Mouse (Mus musculus) embryonic facial prominence, embryonic 13.5 days (tissue): ENCODE results near the gene Gpr1. TPM values are rescaled to one million over a fixed set of nuclear protein-coding genes. Genes with fewer than 3 reads are reported as not detected.

Experiments used
- ATAC-seq: fragments of 200-750 bp; cut with Nextera tagmentation; 2 replicates; pipeline ENCODE4 v1.8.0; 2017; ENCODE audit warnings: low read depth; ENCODE audit not compliant: insufficient number of reproducible peaks, insufficient read depth, low FRiP score, low TSS enrichment
- H3K27ac ChIP-seq: fragments of 300-500 bp; sonication (generic); 2 replicates; pipeline ENCODE4 v1.5.1; 2015; ENCODE audit warnings: moderate library complexity, mild to moderate bottlenecking, inconsistent platforms
- H3K27me3 ChIP-seq: fragments of 300-500 bp; sonication (generic); 2 replicates; pipeline ENCODE4 v1.6.1; 2015; ENCODE audit warnings: mild to moderate bottlenecking, inconsistent platforms
- H3K36me3 ChIP-seq: fragments of 300-500 bp; sonication (generic); 2 replicates; pipeline ENCODE4 v1.6.1; 2015; ENCODE audit warnings: mild to moderate bottlenecking, inconsistent platforms
- H3K4me1 ChIP-seq: fragments of 300-500 bp; sonication (generic); 2 replicates; pipeline ENCODE4 v1.6.1; 2015; ENCODE audit warnings: inconsistent platforms
- H3K4me2 ChIP-seq: fragments of 300-500 bp; sonication (generic); 2 replicates; pipeline ENCODE4 v1.6.1; 2015; ENCODE audit warnings: moderate library complexity, mild to moderate bottlenecking, inconsistent platforms
- H3K4me3 ChIP-seq: fragments of 300-500 bp; sonication (generic); 2 replicates; pipeline ENCODE4 v1.5.1; 2015; ENCODE audit warnings: mild to moderate bottlenecking, inconsistent platforms
- H3K9ac ChIP-seq: fragments of 300-500 bp; sonication (generic); 2 replicates; pipeline ENCODE4 v1.6.1; 2015; ENCODE audit warnings: mild to moderate bottlenecking, inconsistent platforms
- H3K9me3 ChIP-seq: fragments of 300-500 bp; sonication (generic); 2 replicates; pipeline ENCODE4 v1.6.1; 2016; ENCODE audit warnings: inconsistent platforms
- WGBS: fragments of 180-500 bp; shearing (Covaris S2); methylation state at CpG from one replicate; pipeline ENCODE4 v1.1.7; 2015; ENCODE audit warnings: mixed read lengths; 5-methylcytosine and 5-hydroxymethylcytosine counted together
- polyA plus RNA-seq: library from polyadenylated mRNA; unstranded; fragments of >200 nt; fragmentation: Nextera tagmentation; extraction: Ambion mirVana; gene quantifications from 2 replicates; pipeline ENCODE4 v1.2.1, GENCODE M21; 2015

Gene Gpr1
- polyA plus RNA-seq, result 0.14 TPM in 1 of 2 replicates, not detected in the other

GRCm38 (mm10) chr1:63214271-63214558 is at the start of gene Gpr1:
Gene Gpr1 (minus strand): TSS chr1:63214543.
- H3K27ac ChIP-seq, result no peak within 1 kb of the TSS
- ATAC-seq, result no peak
- H3K4me1 ChIP-seq, result peaks cover 15% of the 10 kb centered on the region
- peak within 1 kb of the TSS; percentile 52 for H3K4me2 ChIP-seq
- peaks cover 10% of the 10 kb centered on the region; the same call in 1 of the 2 replicates for H3K27me3 ChIP-seq
- H3K9me3 ChIP-seq, result no peaks in the 10 kb centered on the region
- H3K9ac ChIP-seq, result 0 out of 2 replicates have a peak within 1 kb of the TSS, but pooled peaks have one; percentile 16
- no peaks in the 10 kb centered on the region for H3K36me3 ChIP-seq
- peak within 1 kb of the TSS; percentile 10; the same call in 1 of the 2 replicates for H3K4me3 ChIP-seq
- 20% methylated on average over 3 of the region's 3 CpGs for WGBS

- Histone ChIP-seq H3K4me1 (no peaks in the 10 kb centered on the region), H3K9me3 (no peaks in the 10 kb centered on the region), H3K27me3 (peaks cover 87% of the 10 kb centered on the region), H3K4me3 (no peak overlapping the region), H3K9ac (no peak overlapping the region), H3K4me2 (no peak overlapping the region), H3K27ac (no peak overlapping the region), H3K36me3 (no peaks in the 10 kb centered on the region)
- ATAC-seq, result no peak
- 43% methylated on average over 11 of the region's 11 CpGs for WGBS
Observed at GRCm38 (mm10) chr1:63263671-63264070, 49.3 kb upstream of the Gpr1 start.

GRCm38 (mm10) chr1:63261041-63261590 is 46.8 kb upstream of the Gpr1 start:
- peaks cover 92% of the 10 kb centered on the region for H3K27me3 ChIP-seq
- H3K27ac ChIP-seq, result no peak overlapping the region
- H3K36me3 ChIP-seq, result no peaks in the 10 kb centered on the region
- H3K4me1 ChIP-seq, result no peaks in the 10 kb centered on the region
- H3K4me2 ChIP-seq, result no peak overlapping the region
- no peaks in the 10 kb centered on the region for H3K9me3 ChIP-seq
- whole genome bisulfite sequencing, result 47% methylated on average over 17 of the region's 17 CpGs
- no peak overlapping the region for H3K4me3 ChIP-seq
- no peak for ATAC-seq
- no peak overlapping the region for H3K9ac ChIP-seq

- H3K36me3 ChIP-seq, result no peaks in the 10 kb centered on the region
- no peak overlapping the region for H3K4me3 ChIP-seq
- H3K9me3 ChIP-seq, result no peaks in the 10 kb centered on the region
- H3K4me1 ChIP-seq, result no peaks in the 10 kb centered on the region
- H3K27ac ChIP-seq, result no peak overlapping the region
- ATAC-seq, result no peak
- no peak overlapping the region for H3K4me2 ChIP-seq
- WGBS, result 46% methylated on average over 5 of the region's 5 CpGs
- peaks cover 92% of the 10 kb centered on the region for H3K27me3 ChIP-seq
- no peak overlapping the region for H3K9ac ChIP-seq
Observed at GRCm38 (mm10) chr1:63260742-63261033, 46.3 kb upstream of the Gpr1 start.

- no peak overlapping the region for H3K27ac ChIP-seq
- H3K27me3 ChIP-seq, result peaks cover 92% of the 10 kb centered on the region
- H3K9ac ChIP-seq, result no peak overlapping the region
- no peak for ATAC-seq
- 43% methylated on average over 17 of the region's 17 CpGs for WGBS
- H3K4me1 ChIP-seq, result peaks cover 3% of the 10 kb centered on the region; the same call in 1 of the 2 replicates
- H3K36me3 ChIP-seq, result no peaks in the 10 kb centered on the region
- no peaks in the 10 kb centered on the region for H3K9me3 ChIP-seq
- no peak overlapping the region for H3K4me2 ChIP-seq
- H3K4me3 ChIP-seq, result no peak overlapping the region
Observed at GRCm38 (mm10) chr1:63259916-63260741, 45.8 kb upstream of the Gpr1 start.

- Histone ChIP-seq H3K9ac (no peak overlapping the region), H3K27me3 (peaks cover 92% of the 10 kb centered on the region), H3K4me2 (no peak overlapping the region), H3K27ac (no peak overlapping the region), H3K36me3 (no peaks in the 10 kb centered on the region), H3K4me1 (peaks cover 5% of the 10 kb centered on the region; the same call in 1 of the 2 replicates), H3K4me3 (no peak overlapping the region), H3K9me3 (no peaks in the 10 kb centered on the region)
- 42% methylated on average over 11 of the region's 11 CpGs for WGBS
- no peak for ATAC-seq
Observed at GRCm38 (mm10) chr1:63259271-63259830, 45.0 kb upstream of the Gpr1 start.

- Histone ChIP-seq H3K27ac (no peak overlapping the region), H3K4me1 (peaks cover 5% of the 10 kb centered on the region; the same call in 1 of the 2 replicates), H3K36me3 (no peaks in the 10 kb centered on the region), H3K4me3 (no peak overlapping the region), H3K4me2 (no peak overlapping the region), H3K27me3 (peaks cover 90% of the 10 kb centered on the region), H3K9me3 (no peaks in the 10 kb centered on the region), H3K9ac (no peak overlapping the region)
- WGBS, result 30% methylated on average over 2 of the region's 2 CpGs
- ATAC-seq, result no peak
Observed at GRCm38 (mm10) chr1:63258501-63258900, 44.2 kb upstream of the Gpr1 start.

- no peak overlapping the region for H3K4me2 ChIP-seq
- no peaks in the 10 kb centered on the region for H3K9me3 ChIP-seq
- ATAC-seq, result no peak
- H3K9ac ChIP-seq, result no peak overlapping the region
- H3K27me3 ChIP-seq, result peaks cover 95% of the 10 kb centered on the region
- no peak overlapping the region for H3K27ac ChIP-seq
- 9% methylated on average over 5 of the region's 5 CpGs for WGBS
- H3K36me3 ChIP-seq, result no peaks in the 10 kb centered on the region
- peaks cover 5% of the 10 kb centered on the region; the same call in 1 of the 2 replicates for H3K4me1 ChIP-seq
- no peak overlapping the region for H3K4me3 ChIP-seq
Observed at GRCm38 (mm10) chr1:63256083-63256482, 41.7 kb upstream of the Gpr1 start.

GRCm38 (mm10) chr1:63255101-63255500 is 40.8 kb upstream of the Gpr1 start:
- no peak overlapping the region for H3K4me2 ChIP-seq
- no peak overlapping the region for H3K9ac ChIP-seq
- H3K9me3 ChIP-seq, result no peaks in the 10 kb centered on the region
- no peak for ATAC-seq
- H3K27me3 ChIP-seq, result peaks cover 94% of the 10 kb centered on the region
- H3K4me1 ChIP-seq, result peaks cover 5% of the 10 kb centered on the region; the same call in 1 of the 2 replicates
- H3K27ac ChIP-seq, result no peak overlapping the region
- no peak overlapping the region for H3K4me3 ChIP-seq
- H3K36me3 ChIP-seq, result no peaks in the 10 kb centered on the region
- WGBS, result 17% methylated on average over 4 of the region's 4 CpGs

- ATAC-seq, result no peak
- no peak overlapping the region for H3K4me2 ChIP-seq
- no peak overlapping the region for H3K9ac ChIP-seq
- no peaks in the 10 kb centered on the region for H3K9me3 ChIP-seq
- H3K4me1 ChIP-seq, result peaks cover 8% of the 10 kb centered on the region; the same call in 1 of the 2 replicates
- H3K36me3 ChIP-seq, result no peaks in the 10 kb centered on the region
- no peak overlapping the region for H3K4me3 ChIP-seq
- H3K27ac ChIP-seq, result no peak overlapping the region
- H3K27me3 ChIP-seq, result peaks cover 96% of the 10 kb centered on the region
- 24% methylated on average over 5 of the region's 5 CpGs for WGBS
Observed at GRCm38 (mm10) chr1:63253291-63253690, 38.9 kb upstream of the Gpr1 start.

- ATAC-seq, result no peak
Observed at GRCm38 (mm10) chr1:63252351-63253209, 38.2 kb upstream of the Gpr1 start.

More at GRCm38 (mm10) chr1:63252351-63253209, 38.2 kb upstream of the Gpr1 start:
- Histone ChIP-seq H3K4me1 (peaks cover 14% of the 10 kb centered on the region; the same call in 1 of the 2 replicates), H3K27me3 (peaks cover 97% of the 10 kb centered on the region), H3K9ac (no peak overlapping the region), H3K36me3 (no peaks in the 10 kb centered on the region), H3K4me3 (no peak overlapping the region), H3K9me3 (no peaks in the 10 kb centered on the region), H3K27ac (no peak overlapping the region), H3K4me2 (no peak overlapping the region)
- WGBS, result 32% methylated on average over 24 of the region's 24 CpGs
